Mouse (Mus musculus) mouse trophoblast stem cell (cell line): ENCODE measurements around the gene Olfr727.

Source experiments
- in situ Hi-C, 2 experiments: fragments of 300-500 bp; cut with MseI, MboI; formaldehyde crosslinking; loops; 2 replicates in 1 of 2; 3 replicates in 1 of 2; pipeline ENCODE4 v1.15.1; 2025

The Olfr727 gene

DNA sequence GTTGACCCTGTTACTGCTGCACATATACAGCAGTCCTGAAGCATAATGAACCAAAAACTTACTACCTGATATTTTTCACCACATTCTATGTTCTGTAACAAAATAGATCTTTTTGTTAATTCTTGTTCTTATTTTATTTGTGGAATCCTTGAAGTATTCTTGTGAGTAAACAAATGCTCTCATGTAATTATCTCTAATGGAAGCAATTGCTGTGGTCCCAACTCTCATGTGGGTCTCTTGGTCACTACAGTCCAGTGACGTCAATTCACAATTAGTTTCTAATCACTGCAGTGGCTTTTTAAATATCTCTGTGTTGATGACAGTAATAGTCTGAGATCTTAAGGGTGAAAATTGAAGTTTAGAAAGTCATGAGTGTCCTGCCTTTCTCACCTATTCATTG lies at the start of gene Olfr727:
Gene Olfr727 (plus strand): TSS at position 301 of the 400 bp plus-strand sequence.
- in situ Hi-C loops: no loop called here

DNA sequence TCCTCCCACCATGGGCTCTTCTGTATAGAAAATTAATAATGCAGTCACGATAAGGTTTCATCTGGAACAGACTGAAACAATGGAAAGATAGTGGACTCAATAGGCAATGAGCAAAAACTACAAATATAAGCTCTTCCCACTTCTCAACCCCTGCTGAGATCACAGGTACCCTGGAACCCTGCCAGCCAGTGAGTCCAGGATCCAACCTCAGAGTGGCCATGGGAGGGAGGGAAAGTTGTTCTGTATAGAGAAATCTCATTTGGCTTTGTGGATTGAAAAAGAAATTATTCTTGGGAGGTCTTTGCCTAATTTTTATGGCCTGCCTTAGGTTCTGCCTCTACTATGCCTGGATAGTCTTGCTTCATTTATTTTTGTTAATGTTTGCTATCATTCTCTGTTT lies 32.1 kb upstream of the Olfr727 start, which contains the start of gene Olfr726:
Gene Olfr726 (minus strand): TSS at position 101 of the 400 bp plus-strand sequence.
- in situ Hi-C loops: no loop called here

DNA sequence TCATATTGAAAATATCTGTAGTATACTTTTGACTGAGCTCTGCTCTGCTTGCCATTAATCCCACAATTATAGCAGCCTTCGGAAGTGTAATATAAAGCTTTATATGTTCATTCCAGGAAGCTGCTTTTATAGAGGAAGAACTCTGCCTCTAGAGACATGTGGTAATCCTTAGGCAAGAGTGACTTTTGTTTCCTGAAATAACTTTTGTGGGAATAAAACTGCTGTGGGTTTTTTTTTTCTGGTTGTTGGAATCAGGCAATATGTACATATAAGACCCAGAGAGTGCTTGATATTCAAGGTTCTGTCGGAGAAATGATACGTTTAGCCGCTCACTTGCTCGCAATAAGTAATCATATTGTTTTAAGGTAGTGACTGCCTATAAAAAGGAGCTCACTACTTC lies 19.6 kb downstream of the Olfr727 start, which contains the start of gene Olfr728:
Gene Olfr728 (minus strand): TSS at position 101 of the 400 bp plus-strand sequence.
- in situ Hi-C loops: no loop called here

DNA sequence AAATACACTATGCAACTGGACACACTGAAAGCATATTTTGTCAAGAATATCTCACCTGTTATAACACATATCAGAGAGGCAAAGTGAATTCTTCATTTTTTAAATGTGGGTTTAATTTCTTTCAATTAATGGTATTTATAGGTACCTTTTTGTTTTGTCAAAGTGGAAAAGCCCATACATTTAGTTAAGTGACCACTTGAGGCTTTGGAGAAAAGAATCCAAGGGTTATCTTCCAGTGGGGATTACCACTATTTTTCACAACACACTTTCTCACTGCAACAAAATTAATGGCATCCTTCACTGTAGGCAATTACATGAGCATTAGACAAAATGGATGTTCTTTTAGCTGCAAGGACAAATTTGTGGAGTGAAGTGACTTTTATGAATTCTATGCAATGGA lies 29.8 kb downstream of the Olfr727 start, which contains the start of gene Olfr729:
Gene Olfr729 (minus strand): TSS at position 101 of the 400 bp plus-strand sequence.
- in situ Hi-C loops: no loop called here
